Mouse (Mus musculus): ENCODE measurements at regions not wholly inside any gene's neighbourhood (a gene's known extent, or its start where the extent isn't known, plus 50 kb on each side); places are given as distances from the start of the nearest gene placed in this dataset.

- TF ChIP-seq CTCF (IDR thresholded peaks at IDR 0.05; ENCODE audit: borderline replicate concordance, extremely low read depth, insufficient read depth, insufficient read length) (no peak), POLR2A (IDR thresholded peaks at IDR 0.05; ENCODE audit: borderline replicate concordance, extremely low read depth, insufficient read depth, insufficient read length, poor library complexity, severe bottlenecking) (no peak)
These were observed 114.0 kb upstream of the Map1b start for GRCm38 (mm10) chr13:99630356-99630755.

Data from brain, embryonic 14.5 days (tissue).